Mouse (Mus musculus) liver, embryonic 14.5 days (tissue): ENCODE measurements at regions not wholly inside any gene's neighbourhood (a gene's known extent, or its start where the extent isn't known, plus 50 kb on each side); places are given as distances from the start of the nearest gene placed in this dataset.

Source experiments
- ATAC-seq: fragments of 200-750 bp; cut with Nextera tagmentation; 2 replicates; pipeline ENCODE4 v1.8.0; 2017; ENCODE audit warnings: moderate number of reproducible peaks, mild to moderate bottlenecking, moderate library complexity; ENCODE audit not compliant: insufficient read depth
- DNase-seq, 3 experiments: peaks; one replicate each; pipeline ENCODE4 v3.0.0-alpha.2; 2012 to 2013; ENCODE audit warnings: low read depth in 3 of 3, low spot score in 3 of 3
- H3K27ac ChIP-seq: fragments of 300-500 bp; sonication (generic); 2 replicates; pipeline ENCODE4 v1.5.1; 2014; ENCODE audit warnings: moderate library complexity, mild to moderate bottlenecking, control low read depth, inconsistent platforms
- H3K27me3 ChIP-seq: fragments of 300-500 bp; sonication (generic); 2 replicates; pipeline ENCODE4 v1.6.1; 2014; ENCODE audit warnings: mild to moderate bottlenecking, low read length, moderate library complexity; ENCODE audit not compliant: control insufficient read depth, insufficient read depth
- H3K36me3 ChIP-seq: fragments of 300-500 bp; sonication (generic); replicated peaks from 2 replicates; pipeline ENCODE4 v1.6.1; 2014; ENCODE audit warnings: low read depth; ENCODE audit not compliant: control insufficient read depth, insufficient read depth
- H3K4me1 ChIP-seq, 2 experiments: fragments of 200-500 bp in 1 of 2; fragments of 300-500 bp in 1 of 2; sonication (generic) in 1 of 2; replicated peaks; 2 replicates each; pipeline ENCODE4 v1.6.1; 2012 to 2014; ENCODE audit warnings: antibody characterized with exemption in 1 of 2, inconsistent platforms in 1 of 2, low read length in 1 of 2; ENCODE audit not compliant: control insufficient read depth in 2 of 2, insufficient read depth in 2 of 2
- H3K4me2 ChIP-seq: fragments of 300-500 bp; sonication (generic); 2 replicates; pipeline ENCODE4 v1.6.1; 2014; ENCODE audit warnings: low read depth, mild to moderate bottlenecking, control low read depth, moderate library complexity
- H3K4me3 ChIP-seq, 2 experiments: fragments of 200-500 bp in 1 of 2; fragments of 300-500 bp in 1 of 2; sonication (generic) in 1 of 2; 2 replicates each; pipeline ENCODE4 v1.5.1; 2012 to 2014; ENCODE audit warnings: low read depth in 2 of 2, low read length in 2 of 2, mild to moderate bottlenecking in 2 of 2, control low read depth in 1 of 2, inconsistent platforms in 1 of 2, moderate library complexity in 1 of 2; ENCODE audit not compliant: insufficient read depth in 1 of 2
- H3K9ac ChIP-seq: fragments of 300-500 bp; sonication (generic); replicated peaks from 2 replicates; pipeline ENCODE4 v1.6.1; 2014; ENCODE audit warnings: mild to moderate bottlenecking, control low read depth, moderate library complexity
- H3K9me3 ChIP-seq: fragments of 300-500 bp; sonication (generic); 2 replicates; pipeline ENCODE4 v1.6.1; 2016; ENCODE audit warnings: low read length, mixed read lengths; ENCODE audit not compliant: control insufficient read depth
- CTCF ChIP-seq: IDR thresholded peaks from 2 replicates; pipeline ENCODE4 v1.5.1; 2016; ENCODE audit warnings: antibody characterized with exemption, low read depth, control low read depth
- EP300 ChIP-seq: IDR thresholded peaks from 2 replicates; pipeline ENCODE4 v1.6.1; 2016; ENCODE audit warnings: antibody characterized with exemption, low read depth
- WGBS: fragments of 180-500 bp; shearing (Covaris S2); extraction: QIAGEN DNeasy Blood & Tissue Kit; methylation state at CpG from one replicate; pipeline ENCODE4 v1.1.7; 2014; ENCODE audit not compliant: insufficient replicate concordance; 5-methylcytosine and 5-hydroxymethylcytosine counted together

DNA sequence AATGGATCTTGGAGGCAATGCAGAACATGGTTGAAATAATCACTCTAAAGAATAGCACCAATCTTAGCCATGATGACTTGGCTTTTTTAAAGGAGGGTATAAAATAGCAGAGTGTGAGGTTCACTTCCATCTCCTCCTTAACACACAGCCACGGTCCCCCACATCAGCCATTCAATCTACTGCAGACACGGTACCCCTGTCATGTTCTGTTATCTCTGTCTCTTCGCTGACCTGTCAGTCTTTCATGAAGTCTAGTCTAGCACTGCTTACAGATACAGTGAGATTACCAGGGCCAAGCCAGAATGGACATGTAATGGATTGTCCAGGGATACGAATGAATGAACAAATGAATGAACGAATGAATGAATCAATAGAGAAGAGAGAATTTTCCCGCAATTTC is 1299.4 kb upstream of the A1bg start:
- WGBS: 29% methylated on average over 6 of the region's 6 CpGs
- Histone ChIP-seq H3K4me2 (peak overlapping the region; percentile 55), H3K4me1 (peaks cover 52 to 53% of the 10 kb centered on the region in 2 experiments), H3K4me3 (no peak overlapping the region), H3K9me3 (no peaks in the 10 kb centered on the region), H3K27me3 (no peaks in the 10 kb centered on the region), H3K36me3 (no peaks in the 10 kb centered on the region; the same call in 1 of the 2 replicates), H3K27ac (peak overlapping the region; percentile 71), H3K9ac (peak overlapping the region; percentile 15; the same call in 1 of the 2 replicates)
- DNase-seq (peak in 1 of 3 experiments; percentile 41), ATAC-seq (no peak)
- TF ChIP-seq CTCF (no peak), EP300 (no peak)

DNA sequence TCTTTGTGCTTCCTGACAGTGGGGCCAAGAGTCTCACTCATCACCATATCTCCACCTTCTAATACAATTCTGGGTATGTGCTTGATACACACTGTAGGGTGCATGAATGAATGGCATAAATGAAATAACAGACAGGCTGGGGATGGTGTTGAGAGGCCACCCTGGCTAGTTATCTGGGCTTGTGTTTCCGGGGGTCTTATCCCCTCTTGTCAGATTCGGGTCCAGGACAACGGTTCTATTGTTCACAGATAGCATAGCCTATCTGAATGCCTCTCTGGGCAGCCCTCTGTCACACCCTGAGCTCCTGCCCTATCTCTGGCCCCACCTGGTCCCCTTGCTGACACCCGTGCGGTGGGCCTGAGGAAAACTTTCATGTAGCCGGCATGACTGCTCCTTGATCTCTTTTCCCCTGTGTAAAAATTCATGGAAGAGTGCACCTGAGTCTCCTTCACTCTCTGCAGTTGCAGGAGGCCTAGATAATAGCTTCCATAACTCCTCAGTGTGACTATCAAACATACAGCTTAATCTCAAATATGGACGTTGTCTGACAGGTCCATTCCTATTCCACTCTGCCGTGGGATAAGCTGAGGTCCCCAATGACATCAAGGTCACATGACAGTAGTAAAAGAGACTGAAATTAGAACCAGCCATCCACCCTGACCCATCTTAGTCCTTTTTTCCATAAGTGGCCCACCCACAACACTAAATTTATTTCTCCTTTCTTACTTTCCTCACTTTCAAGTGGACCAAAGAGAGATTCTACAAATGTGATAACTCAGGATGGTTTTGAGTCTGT is 1298.4 kb upstream of the A1bg start:
- Histone ChIP-seq H3K9me3 (no peaks in the 10 kb centered on the region), H3K4me2 (peak overlapping the region; percentile 66), H3K9ac (peak overlapping the region; percentile 57), H3K4me1 (peaks cover 58 to 59% of the 10 kb centered on the region in 2 experiments), H3K27ac (peak overlapping the region; percentile 83), H3K4me3 (peak overlapping the region in 1 of 2 experiments; percentile 31; a peak in 2 of 4 replicates), H3K27me3 (no peaks in the 10 kb centered on the region), H3K36me3 (no peaks in the 10 kb centered on the region; the same call in 1 of the 2 replicates)
- DNase-seq: peak; percentile 73 to 75 (median 74)
- WGBS: 12% methylated on average over 8 of the region's 8 CpGs
- TF ChIP-seq CTCF (no peak), EP300 (peak; percentile 97)
- ATAC-seq: peak; percentile 91

DNA sequence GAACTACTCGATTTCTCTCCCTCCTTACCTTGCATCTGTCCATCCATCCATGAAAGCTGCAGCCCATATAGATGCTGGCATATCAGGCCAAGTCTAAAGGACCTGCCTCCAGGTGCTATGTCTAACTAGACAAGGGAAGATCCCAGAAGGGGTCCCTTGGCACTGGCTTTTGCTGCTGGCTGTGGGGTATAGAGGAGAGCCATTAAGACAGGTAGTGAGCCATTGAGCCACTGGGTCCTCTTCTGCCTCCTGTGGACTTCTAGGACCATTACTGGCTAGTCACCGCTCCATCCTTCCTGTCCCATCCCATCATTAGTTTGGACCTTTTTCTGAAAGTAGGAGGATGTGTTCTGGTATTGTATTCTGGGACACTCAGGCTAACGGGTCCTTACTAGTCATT is 1297.8 kb upstream of the A1bg start:
- 20% methylated on average over 3 of the region's 3 CpGs for WGBS
- Histone ChIP-seq H3K36me3 (no peaks in the 10 kb centered on the region; the same call in 1 of the 2 replicates), H3K4me1 (peaks cover 64 to 65% of the 10 kb centered on the region in 2 experiments), H3K4me2 (peak overlapping the region; percentile 66), H3K27me3 (no peaks in the 10 kb centered on the region), H3K9me3 (no peaks in the 10 kb centered on the region), H3K4me3 (no peak overlapping the region; a peak in 1 of 4 replicates), H3K27ac (peak overlapping the region; percentile 83), H3K9ac (peak overlapping the region; percentile 14)
- DNase-seq: no peak
- no peak for ATAC-seq
- peak; percentile 30; the same call in 1 of the 2 replicates for TF ChIP-seq CTCF
- TF ChIP-seq EP300: no peak

DNA sequence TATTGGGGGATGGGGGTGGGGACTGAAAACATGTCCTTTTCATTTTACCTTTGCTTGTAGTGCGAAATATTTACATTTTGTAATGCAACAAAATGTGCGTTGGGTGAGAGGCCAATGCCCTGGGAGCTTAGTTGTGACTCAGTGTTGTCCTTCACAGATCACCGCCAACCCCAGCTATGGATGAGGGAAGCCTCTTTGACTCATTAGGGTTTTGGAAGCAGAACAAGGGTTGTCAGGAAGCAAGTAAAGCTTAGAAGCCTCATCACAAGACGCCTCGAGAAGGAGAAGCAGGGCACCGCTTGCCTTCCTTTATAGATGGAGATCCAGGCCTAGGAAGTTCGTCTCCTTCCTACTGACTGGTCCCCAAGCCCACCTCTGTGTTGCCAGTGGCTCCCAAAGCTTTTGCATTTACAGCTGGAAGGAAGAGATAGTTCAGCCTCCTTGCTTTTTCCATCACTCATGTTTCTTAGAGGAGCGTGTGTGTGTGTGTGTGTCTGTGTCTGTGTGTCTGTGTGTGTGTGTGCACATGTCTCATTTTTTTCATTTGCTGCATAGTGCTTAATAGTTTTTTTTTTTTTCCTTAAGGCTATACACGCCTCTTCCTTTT is 1297.2 kb upstream of the A1bg start:
- H3K9ac ChIP-seq: no peak overlapping the region
- H3K27ac ChIP-seq: peak overlapping the region; percentile 83
- peaks cover 70 to 71% of the 10 kb centered on the region in 2 experiments for H3K4me1 ChIP-seq
- TF ChIP-seq EP300 (no peak), CTCF (no peak)
- H3K4me3 ChIP-seq: no peak overlapping the region
- no peaks in the 10 kb centered on the region; the same call in 1 of the 2 replicates for H3K36me3 ChIP-seq
- DNase-seq (no peak), ATAC-seq (no peak)
- H3K4me2 ChIP-seq: peak overlapping the region; percentile 66
- H3K9me3 ChIP-seq: no peaks in the 10 kb centered on the region
- H3K27me3 ChIP-seq: no peaks in the 10 kb centered on the region
- WGBS: 66% methylated on average over 9 of the region's 9 CpGs
